Mouse (Mus musculus) MEL (cell line): ENCODE results near the gene Adig. TPM values are rescaled to one million over a fixed set of nuclear protein-coding genes. Genes with fewer than 3 reads are reported as not detected.
A peak's percentile ranks its signal among the peaks of the same experiment; 100 is the strongest.

Source experiments
- DNase-seq: peaks from one replicate; pipeline ENCODE4 v3.0.0; 2011; ENCODE audit warnings: low read depth, low spot score
- H3K27ac ChIP-seq: 2 replicates; pipeline ENCODE4 v1.5.1; 2012; ENCODE audit warnings: low read depth, mild to moderate bottlenecking, control low read depth, low read length, moderate library complexity; ENCODE audit not compliant: control insufficient read depth
- H3K27me3 ChIP-seq, 2 experiments: fragments of 150-350 bp in 1 of 2; sonication (generic) in 1 of 2; 2 replicates each; pipeline ENCODE4 v1.6.1; 2012; ENCODE audit warnings: low read length in 2 of 2, mild to moderate bottlenecking in 2 of 2, improper control_type of control experiment in 1 of 2, moderate library complexity in 1 of 2; ENCODE audit not compliant: insufficient read depth in 2 of 2, control insufficient read depth in 1 of 2
- H3K36me3 ChIP-seq, 2 experiments: 2 replicates each; pipeline ENCODE4 v1.6.1; 2012 to 2014; ENCODE audit warnings: low read length in 2 of 2, improper control_type of control experiment in 1 of 2, inconsistent platforms in 1 of 2, mild to moderate bottlenecking in 1 of 2; ENCODE audit not compliant: insufficient read depth in 2 of 2, control insufficient read depth in 1 of 2
- H3K4me1 ChIP-seq, 2 experiments: fragments of 150-350 bp in 1 of 2; sonication (generic) in 1 of 2; 2 replicates each; pipeline ENCODE4 v1.6.1; 2012; ENCODE audit warnings: low read length in 2 of 2, improper control_type of control experiment in 1 of 2, mild to moderate bottlenecking in 1 of 2; ENCODE audit not compliant: insufficient read depth in 2 of 2, control insufficient read depth in 1 of 2
- H3K4me3 ChIP-seq, 2 experiments: fragments of 150-350 bp in 1 of 2; sonication (generic) in 1 of 2; 2 replicates each; pipeline ENCODE4 v1.5.1; 2012; ENCODE audit warnings: low read depth in 2 of 2, low read length in 2 of 2, mild to moderate bottlenecking in 2 of 2, moderate library complexity in 2 of 2, control low read depth in 1 of 2, improper control_type of control experiment in 1 of 2; ENCODE audit not compliant: control insufficient read depth in 1 of 2, insufficient read depth in 1 of 2
- H3K79me2 ChIP-seq: 2 replicates; pipeline ENCODE4 v1.6.1; 2012; ENCODE audit warnings: mild to moderate bottlenecking, low read length, moderate library complexity; ENCODE audit not compliant: control insufficient read depth, poor library complexity, insufficient read depth
- H3K9ac ChIP-seq: 2 replicates; pipeline ENCODE4 v1.6.1; 2012; ENCODE audit warnings: low read depth, mild to moderate bottlenecking, control low read depth, low read length, moderate library complexity; ENCODE audit not compliant: control insufficient read depth, poor library complexity, severe bottlenecking
- H3K9me3 ChIP-seq: fragments of 150-350 bp; sonication (generic); replicated peaks from 2 replicates; pipeline ENCODE4 v1.6.1; 2012; ENCODE audit warnings: mild to moderate bottlenecking, low read length, improper control_type of control experiment, moderate library complexity; ENCODE audit not compliant: insufficient read depth
- CHD1 ChIP-seq: IDR thresholded peaks from 2 replicates; pipeline ENCODE4 v1.6.1; 2012; ENCODE audit warnings: low read depth, mild to moderate bottlenecking, inconsistent platforms, low read length, improper control_type of control experiment
- CHD2 ChIP-seq: IDR thresholded peaks from 2 replicates; pipeline ENCODE4 v1.6.1; 2011; ENCODE audit warnings: low read length, improper control_type of control experiment
- CTCF ChIP-seq, 3 experiments: IDR thresholded peaks in 2 of 3; conservative IDR thresholded peaks in 1 of 3; 2 replicates each; pipeline ENCODE4 v1.5.1; 2011 to 2012; ENCODE audit warnings: low read length in 3 of 3, low read depth in 2 of 3, mild to moderate bottlenecking in 2 of 3, improper control_type of control experiment in 1 of 3, inconsistent platforms in 1 of 3, mixed read lengths in 1 of 3, moderate library complexity in 1 of 3; ENCODE audit not compliant: control insufficient read depth in 1 of 3, insufficient read depth in 1 of 3, poor library complexity in 1 of 3, severe bottlenecking in 1 of 3
- E2F4 ChIP-seq: IDR thresholded peaks from 2 replicates; pipeline ENCODE4 v1.6.1; 2011; ENCODE audit warnings: low read depth, low read length, improper control_type of control experiment, borderline replicate concordance
- ETS1 ChIP-seq: IDR thresholded peaks from 2 replicates; pipeline ENCODE4 v1.6.1; 2012; ENCODE audit warnings: low read depth, mild to moderate bottlenecking, inconsistent platforms, low read length, improper control_type of control experiment, moderate library complexity
- GABPA ChIP-seq: IDR thresholded peaks from 2 replicates; pipeline ENCODE4 v1.6.1; 2012; ENCODE audit warnings: low read depth, mild to moderate bottlenecking, inconsistent platforms, low read length, improper control_type of control experiment, moderate library complexity
- HCFC1 ChIP-seq: IDR thresholded peaks from 2 replicates; pipeline ENCODE4 v1.6.1; 2012; ENCODE audit warnings: low read depth, mild to moderate bottlenecking, inconsistent platforms, low read length, improper control_type of control experiment, moderate library complexity
- JUND ChIP-seq: IDR thresholded peaks from 2 replicates; pipeline ENCODE4 v1.6.1; 2011; ENCODE audit warnings: low read depth, mild to moderate bottlenecking, improper control_type of control experiment, low read length
- MAFK ChIP-seq: IDR thresholded peaks from 2 replicates; pipeline ENCODE4 v1.6.1; 2011; ENCODE audit warnings: low read depth, mild to moderate bottlenecking, low read length, improper control_type of control experiment, borderline replicate concordance
- MAX ChIP-seq: IDR thresholded peaks from 2 replicates; pipeline ENCODE4 v1.6.1; 2011; ENCODE audit warnings: low read length, improper control_type of control experiment
- MAZ ChIP-seq: IDR thresholded peaks from 2 replicates; pipeline ENCODE4 v1.6.1; 2012; ENCODE audit warnings: low read depth, mild to moderate bottlenecking, inconsistent platforms, low read length, improper control_type of control experiment
- NELFE ChIP-seq: IDR thresholded peaks from 2 replicates; pipeline ENCODE4 v1.6.1; 2011; ENCODE audit warnings: low read depth, low read length, improper control_type of control experiment
- NRF1 ChIP-seq: IDR thresholded peaks from 2 replicates; pipeline ENCODE4 v1.6.1; 2014; ENCODE audit warnings: low read depth, mild to moderate bottlenecking, inconsistent platforms, low read length, improper control_type of control experiment, moderate library complexity; ENCODE audit not compliant: poor library complexity, insufficient read depth, severe bottlenecking
- POLR2A ChIP-seq, 2 experiments: IDR thresholded peaks; 2 replicates each; pipeline ENCODE4 v1.6.1; 2011 to 2012; ENCODE audit warnings: low read length in 2 of 2, mild to moderate bottlenecking in 2 of 2, control low read depth in 1 of 2, improper control_type of control experiment in 1 of 2, low read depth in 1 of 2, moderate library complexity in 1 of 2; ENCODE audit not compliant: control insufficient read depth in 1 of 2, insufficient read depth in 1 of 2, poor library complexity in 1 of 2
- POLR2AphosphoS2 ChIP-seq: IDR thresholded peaks from 2 replicates; pipeline ENCODE4 v1.6.1; 2011; ENCODE audit warnings: low read length, improper control_type of control experiment
- RAD21 ChIP-seq: IDR thresholded peaks from 2 replicates; pipeline ENCODE4 v1.6.1; 2011; ENCODE audit warnings: mild to moderate bottlenecking, low read depth, low read length, improper control_type of control experiment
- SMC3 ChIP-seq: IDR thresholded peaks from 2 replicates; pipeline ENCODE4 v1.6.1; 2011; ENCODE audit warnings: low read depth, low read length, improper control_type of control experiment
- TBP ChIP-seq: IDR thresholded peaks from 2 replicates; pipeline ENCODE4 v1.8.0; 2011; ENCODE audit warnings: low read depth, low read length, improper control_type of control experiment
- TCF12 ChIP-seq: IDR thresholded peaks from 2 replicates; pipeline ENCODE4 v1.6.1; 2014; ENCODE audit warnings: low read depth, mild to moderate bottlenecking, inconsistent platforms, low read length, improper control_type of control experiment, moderate library complexity
- ZC3H11A ChIP-seq: IDR thresholded peaks from 2 replicates; pipeline ENCODE4 v1.6.1; 2012; ENCODE audit warnings: low read depth, mild to moderate bottlenecking, inconsistent platforms, low read length, improper control_type of control experiment
- ZKSCAN1 ChIP-seq: IDR thresholded peaks from 2 replicates; pipeline ENCODE4 v1.6.1; 2012; ENCODE audit warnings: low read depth, mild to moderate bottlenecking, inconsistent platforms, low read length, improper control_type of control experiment, moderate library complexity
- ZNF384 ChIP-seq: IDR thresholded peaks from 2 replicates; pipeline ENCODE4 v1.6.1; 2012; ENCODE audit warnings: low read depth, mild to moderate bottlenecking, inconsistent platforms, low read length, improper control_type of control experiment
- polyA plus RNA-seq, 2 experiments: library from polyadenylated mRNA; stranded (reverse) in 1 of 2; unstranded in 1 of 2; fragments of >175 nt in 1 of 2; fragments of >200 nt in 1 of 2; gene quantifications; 2 replicates each; pipeline versions ENCODE4 v1.2.1 to v1.2.4; 2012; ENCODE audit warnings: low replicate concordance in 2 of 2, low read depth in 1 of 2; ENCODE audit not compliant: insufficient read length in 2 of 2, insufficient read depth in 1 of 2, missing spikeins in 1 of 2
- total RNA-seq: library from RNA; depleted of rRNA; stranded (reverse); fragments of 300-350 nt; gene quantifications from 2 replicates; pipeline ENCODE4 v1.2.3, GENCODE M21; 2012

Adig gene
- total and polyA plus RNA-seq, 3 experiments, result not detected

- Histone ChIP-seq H3K9ac (no peak overlapping the region), H3K4me3 (no peak overlapping the region), H3K27ac (no peak overlapping the region), H3K4me1 (no peaks in the 10 kb centered on the region), H3K9me3 (no peaks in the 10 kb centered on the region), H3K36me3 (no peaks in the 10 kb centered on the region), H3K79me2 (no peaks in the 10 kb centered on the region), H3K27me3 (no peaks in the 10 kb centered on the region)
- DNase-seq, result no peak
- TF ChIP-seq JUND (no peak), TCF12 (no peak), CHD1 (no peak)
These were observed 21.9 kb downstream of the Adig start for GRCm38 (mm10) chr2:158524129-158524860.

GRCm38 (mm10) chr2:158534090-158534489 lies 31.7 kb downstream of the Adig start:
- Histone ChIP-seq H3K4me3 (no peak overlapping the region), H3K9ac (no peak overlapping the region), H3K79me2 (no peaks in the 10 kb centered on the region), H3K4me1 (no peaks in the 10 kb centered on the region; a peak in 1 of 4 replicates), H3K27ac (no peak overlapping the region), H3K36me3 (no peaks in the 10 kb centered on the region), H3K27me3 (no peaks in the 10 kb centered on the region), H3K9me3 (no peaks in the 10 kb centered on the region)
- TF ChIP-seq ZC3H11A (peak; percentile 38), JUND (no peak), HCFC1 (no peak), TBP (no peak), MAFK (no peak), CTCF (IDR thresholded peaks at IDR 0.05 in 2 of 3, conservative IDR thresholded peaks at IDR 0.05 in 1 of 3; ENCODE audit: control insufficient read depth in 1 of 3, insufficient read depth in 1 of 3, low read depth in 2 of 3, low read length in 3 of 3, poor library complexity in 1 of 3, severe bottlenecking in 1 of 3) (peak; percentile 77 to 86 (median 81)), TCF12 (no peak), NELFE (no peak), ZNF384 (no peak), POLR2A (IDR thresholded peaks at IDR 0.05; ENCODE audit: control insufficient read depth in 1 of 2, insufficient read depth in 1 of 2, low read depth in 1 of 2, low read length in 2 of 2, poor library complexity in 1 of 2) (no peak), POLR2AphosphoS2 (no peak), CHD1 (no peak), ETS1 (no peak), ZKSCAN1 (no peak), MAZ (no peak), SMC3 (peak; percentile 77), GABPA (no peak), NRF1 (no peak), MAX (no peak), E2F4 (no peak), CHD2 (no peak), RAD21 (peak; percentile 58)
- peak; percentile 73 for DNase-seq
